Mouse (Mus musculus) frontal cortex, postnatal 25 days (tissue): ENCODE measurements around the gene Cmtm6.
A peak's percentile ranks its signal among the peaks of the same experiment; 100 is the strongest.

ENCODE experiments used
- DNase-seq, 2 experiments: peaks; one replicate each; pipeline ENCODE4 v3.0.0; 2022; ENCODE audit warnings: low spot score in 2 of 2

Gene Cmtm6

GRCm38 (mm10) chr9:114771565-114771964 lies 40.6 kb downstream of the Cmtm6 start:
- no peak for DNase-seq

- no peak for DNase-seq
Measured at GRCm38 (mm10) chr9:114774629-114775028, 43.7 kb downstream of the Cmtm6 start.

GRCm38 (mm10) chr9:114775272-114775671 lies 44.4 kb downstream of the Cmtm6 start:
- no peak for DNase-seq

GRCm38 (mm10) chr9:114776361-114776760 lies 45.4 kb downstream of the Cmtm6 start:
- DNase-seq = no peak

GRCm38 (mm10) chr9:114777178-114778046 lies 46.5 kb downstream of the Cmtm6 start:
- no peak for DNase-seq

GRCm38 (mm10) chr9:114778047-114778390 lies 47.1 kb downstream of the Cmtm6 start:
- DNase-seq = no peak

GRCm38 (mm10) chr9:114778877-114779276 lies 48.0 kb downstream of the Cmtm6 start:
- no peak for DNase-seq

- DNase-seq = no peak
Measured at GRCm38 (mm10) chr9:114779984-114780745, 49.2 kb downstream of the Cmtm6 start.

GRCm38 (mm10) chr9:114780746-114781525 lies 50.0 kb downstream of the Cmtm6 start:
- DNase-seq = no peak

GRCm38 (mm10) chr9:114781526-114782212 lies 50.8 kb downstream of the Cmtm6 start, which contains the start of gene Cmtm7:
Gene Cmtm7 (minus strand): TSS chr9:114781856.
- DNase-seq = no peak

GRCm38 (mm10) chr9:114785432-114786125 lies 54.7 kb downstream of the Cmtm6 start:
- no peak for DNase-seq

- DNase-seq = no peak
Measured at GRCm38 (mm10) chr9:114787134-114787533, 56.2 kb downstream of the Cmtm6 start.

- DNase-seq = no peak
Measured at GRCm38 (mm10) chr9:114787716-114788115, 56.8 kb downstream of the Cmtm6 start.

- DNase-seq = no peak
Measured at GRCm38 (mm10) chr9:114788697-114789096, 57.8 kb downstream of the Cmtm6 start.

- DNase-seq = no peak
Measured at GRCm38 (mm10) chr9:114789557-114789956, 58.6 kb downstream of the Cmtm6 start.

- DNase-seq = no peak
Measured at GRCm38 (mm10) chr9:114789989-114790388, 59.1 kb downstream of the Cmtm6 start.

GRCm38 (mm10) chr9:114793764-114794295 lies 62.9 kb downstream of the Cmtm6 start:
- no peak for DNase-seq

- DNase-seq = no peak
Measured at GRCm38 (mm10) chr9:114794491-114794890, 63.6 kb downstream of the Cmtm6 start.

- no peak for DNase-seq
Measured at GRCm38 (mm10) chr9:114796473-114797050, 65.6 kb downstream of the Cmtm6 start.

- peak; percentile 78 to 89 for DNase-seq
Measured at GRCm38 (mm10) chr9:114797329-114798004, 66.6 kb downstream of the Cmtm6 start.
